Comparison of ENCODE assay signal across 12 mouse cellular contexts in genomic region chr2:72201506-72201905, GRCm38 (mm10).
DNase-seq lines count a peak whose midpoint lies in the region; ATAC-seq lines count a peak whose summit lies in the region.
"Had no signal": no experiment of that assay in that cellular context is flagged by ENCODE, and none has a peak within 500 bp of the region (broad histone marks: within the 10 kb centered on the region; RNA-seq: fewer than 3 reads in every experiment).

No protein-coding gene starts in this region.

- H3K9me3 ChIP-seq in intestine, embryonic 16.5 days (ENCODE audit: control insufficient read depth, low read length), result no peaks in the 10 kb centered on the region
- H3K9me3 ChIP-seq in intestine, embryonic 15.5 days, result no peaks in the 10 kb centered on the region
- H3K9me3 ChIP-seq: neural tube, embryonic 15.5 days had no signal

- no peaks in the 10 kb centered on the region for H3K27me3 ChIP-seq in intestine, embryonic 16.5 days (replicated peaks; ENCODE audit: control insufficient read depth, insufficient read depth, low read length)
- no peaks in the 10 kb centered on the region for H3K27me3 ChIP-seq in intestine, embryonic 15.5 days (replicated peaks)

- peak; percentile 32 to 52 for DNase-seq in kidney, postnatal 4 days
- DNase-seq in cerebellum, adult 11 months, result no peak
- DNase-seq: cerebellum, adult 18-20 months had no signal

- no peak overlapping the region for H3K4me3 ChIP-seq in intestine, embryonic 16.5 days (ENCODE audit: low read length)
- H3K4me3 ChIP-seq in intestine, embryonic 15.5 days (replicated peaks), result no peak overlapping the region
- H3K4me3 ChIP-seq: left cerebral cortex, adult 2 months; neural tube, embryonic 15.5 days had no signal

- H3K4me2 ChIP-seq in intestine, embryonic 16.5 days (ENCODE audit: low read depth, low read length), result no peak overlapping the region
- no peak overlapping the region for H3K4me2 ChIP-seq in intestine, embryonic 15.5 days (replicated peaks)
- H3K4me2 ChIP-seq: midbrain, embryonic 11.5 days; neural tube, embryonic 15.5 days had no signal

- 0 out of 2 replicates have a peak, but pooled peaks cover 2% of the 10 kb centered on the region for H3K4me1 ChIP-seq in intestine, embryonic 16.5 days (ENCODE audit: control insufficient read depth, insufficient read depth, low read length)
- H3K4me1 ChIP-seq in intestine, embryonic 15.5 days (replicated peaks), result 0 out of 2 replicates have a peak, but pooled peaks cover 4% of the 10 kb centered on the region

- 37% methylated on average over 9 of the region's 9 CpGs for WGBS in intestine, embryonic 16.5 days
- WGBS in intestine, embryonic 15.5 days, result 33% methylated on average over 9 of the region's 9 CpGs

- no peak for ATAC-seq in intestine, embryonic 16.5 days
- no peak for ATAC-seq in intestine, embryonic 15.5 days
- peak; percentile 33; the same call in 1 of the 2 replicates for ATAC-seq in common myeloid progenitor, adult 5-6 weeks (replicated peaks; ENCODE audit: low read depth, poor library complexity, severe bottlenecking)
- ATAC-seq in megakaryocyte progenitor cell, adult 5-6 weeks (replicated peaks; ENCODE audit: poor library complexity), result peak; percentile 38
- ATAC-seq in monocyte, adult 5-6 weeks (replicated peaks; ENCODE audit: insufficient number of reproducible peaks, low FRiP score, low TSS enrichment, poor library complexity, severe bottlenecking), result no peak
- no peak for ATAC-seq in erythroid progenitor cell, adult 5-6 weeks (replicated peaks; ENCODE audit: low FRiP score, poor library complexity, severe bottlenecking)

- H3K36me3 ChIP-seq in intestine, embryonic 16.5 days (ENCODE audit: control insufficient read depth, insufficient read depth, low read length), result no peaks in the 10 kb centered on the region
- H3K36me3 ChIP-seq in intestine, embryonic 15.5 days, result no peaks in the 10 kb centered on the region

- H3K27ac ChIP-seq in intestine, embryonic 16.5 days (ENCODE audit: low read length), result peak overlapping the region; percentile 48; the same call in 1 of the 2 replicates
- no peak overlapping the region for H3K27ac ChIP-seq in intestine, embryonic 15.5 days
- H3K27ac ChIP-seq: left cerebral cortex, adult 2 months; neural tube, embryonic 15.5 days had no signal

- no peak overlapping the region for H3K9ac ChIP-seq in intestine, embryonic 16.5 days (ENCODE audit: low read depth, low read length)
- no peak overlapping the region for H3K9ac ChIP-seq in intestine, embryonic 15.5 days
- H3K9ac ChIP-seq: neural tube, embryonic 15.5 days had no signal

Comparison
In these comparisons a context has a peak if more than half of its experiments do, and no peak if none do; other contexts are left out.
1. ATAC-seq: peak in common myeloid progenitor, adult 5-6 weeks (single experiment) and megakaryocyte progenitor cell, adult 5-6 weeks (single experiment); none in intestine, embryonic 16.5 days (single experiment), intestine, embryonic 15.5 days (single experiment), monocyte, adult 5-6 weeks (single experiment) and erythroid progenitor cell, adult 5-6 weeks (single experiment).